Mouse (Mus musculus) testis, postnatal 14 days (tissue): ENCODE data around the gene Bicd2.

Source experiments
- DNase-seq: peaks from one replicate; pipeline ENCODE4 v3.0.0; 2021; ENCODE audit warnings: low spot score

The Bicd2 gene

GRCm38 (mm10) chr13:49341012-49341830, at the start of gene Bicd2:
Bicd2 (plus strand) TSS chr13:49341585.
- DNase-seq = peak; percentile 98

GRCm38 (mm10) chr13:49291949-49292348, 49.4 kb upstream of the Bicd2 start:
- DNase-seq = no peak

- no peak for DNase-seq
Measured at GRCm38 (mm10) chr13:49294108-49294507, 47.3 kb upstream of the Bicd2 start.

GRCm38 (mm10) chr13:49296270-49296669, 45.1 kb upstream of the Bicd2 start:
- DNase-seq = no peak

- no peak for DNase-seq
Measured at GRCm38 (mm10) chr13:49298514-49299381, 42.6 kb upstream of the Bicd2 start.

GRCm38 (mm10) chr13:49300771-49301170, 40.6 kb upstream of the Bicd2 start:
- no peak for DNase-seq

GRCm38 (mm10) chr13:49306771-49307310, 34.5 kb upstream of the Bicd2 start:
- DNase-seq = no peak

GRCm38 (mm10) chr13:49307311-49307969, 33.9 kb upstream of the Bicd2 start:
- DNase-seq = no peak

- DNase-seq = no peak
Measured at GRCm38 (mm10) chr13:49308206-49308605, 33.2 kb upstream of the Bicd2 start.

GRCm38 (mm10) chr13:49308861-49309403, 32.5 kb upstream of the Bicd2 start:
- DNase-seq = no peak

GRCm38 (mm10) chr13:49309501-49309900, 31.9 kb upstream of the Bicd2 start:
- no peak for DNase-seq

- no peak for DNase-seq
Measured at GRCm38 (mm10) chr13:49311642-49312041, 29.7 kb upstream of the Bicd2 start.

- DNase-seq = no peak
Measured at GRCm38 (mm10) chr13:49316386-49317162, 24.8 kb upstream of the Bicd2 start.

GRCm38 (mm10) chr13:49317508-49317907, 23.9 kb upstream of the Bicd2 start:
- no peak for DNase-seq

- no peak for DNase-seq
Measured at GRCm38 (mm10) chr13:49317914-49318313, 23.5 kb upstream of the Bicd2 start.

- peak; percentile 40 for DNase-seq
Measured at GRCm38 (mm10) chr13:49320040-49320439, 21.3 kb upstream of the Bicd2 start, which contains the start of gene Fgd3. Fgd3 (minus strand) TSS chr13:49320311.

- no peak for DNase-seq
Measured at GRCm38 (mm10) chr13:49320514-49320913, 20.9 kb upstream of the Bicd2 start.

- DNase-seq = no peak
Measured at GRCm38 (mm10) chr13:49321452-49321851, 19.9 kb upstream of the Bicd2 start.

- DNase-seq = no peak
Measured at GRCm38 (mm10) chr13:49322169-49322568, 19.2 kb upstream of the Bicd2 start.

- DNase-seq = no peak
Measured at GRCm38 (mm10) chr13:49322739-49323138, 18.6 kb upstream of the Bicd2 start.

- no peak for DNase-seq
Measured at GRCm38 (mm10) chr13:49324871-49325270, 16.5 kb upstream of the Bicd2 start.
